Mouse (Mus musculus): ENCODE data around the gene Alox12b. TPM values are rescaled to one million over a fixed set of nuclear protein-coding genes. Genes with fewer than 3 reads are reported as not detected.
A peak's percentile ranks its signal among the peaks of the same experiment; 100 is the strongest.

The Alox12b gene
- not detected for total RNA-seq (2021)
- long read RNA-seq, experiment 1 = 0 reads
- long read RNA-seq, experiment 2 = 0 reads

DNA sequence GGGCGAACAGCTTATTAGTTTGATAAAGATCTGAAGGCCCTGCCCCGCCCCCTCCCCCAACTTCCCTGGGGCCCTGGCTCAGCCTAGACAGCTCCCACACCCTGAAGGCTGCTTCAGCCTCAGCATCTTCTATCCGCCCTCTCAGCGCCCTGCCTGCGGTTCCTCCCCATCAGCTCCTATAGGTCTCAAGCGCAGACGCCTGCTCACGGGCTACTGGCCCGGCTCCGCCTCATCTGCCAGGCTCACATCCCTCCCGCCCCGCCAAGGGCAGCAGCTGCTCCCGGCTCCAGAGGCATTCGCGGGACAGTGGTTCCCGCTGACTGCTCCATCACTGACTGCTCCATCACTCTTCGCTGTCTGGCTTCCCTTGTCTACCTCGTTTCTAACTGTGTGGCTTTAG, at the start of gene Alox12b:
Gene Alox12b, plus strand, starts transcription at position 190 of the 400 bp plus-strand sequence.
- DNase-seq = no peak

DNA sequence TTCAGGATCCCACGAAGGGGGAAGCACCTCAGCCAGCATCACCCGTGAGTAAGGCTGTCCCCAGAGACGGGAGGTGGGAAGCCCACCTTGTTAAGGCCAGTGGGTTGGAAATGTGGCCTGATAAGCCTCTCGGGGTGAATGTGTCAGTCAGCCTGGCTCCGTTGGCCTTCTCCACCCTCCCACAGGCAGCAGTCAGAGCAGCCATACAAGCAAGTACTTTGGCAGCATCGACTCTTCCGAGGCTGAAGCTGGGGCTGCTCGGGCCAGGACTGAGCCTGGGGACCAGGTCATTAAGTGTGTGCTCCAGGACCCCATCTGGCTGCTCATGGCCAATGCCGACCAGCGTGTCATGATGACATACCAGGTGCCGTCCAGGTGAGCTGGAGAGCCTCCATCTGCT, 49.1 kb upstream of the Alox12b start:
- DNase-seq = peak in 1 of 2 experiments; percentile 22

GRCm38 (mm10) chr11:69108223-69108622, 48.6 kb upstream of the Alox12b start:
- no peak for DNase-seq

DNA sequence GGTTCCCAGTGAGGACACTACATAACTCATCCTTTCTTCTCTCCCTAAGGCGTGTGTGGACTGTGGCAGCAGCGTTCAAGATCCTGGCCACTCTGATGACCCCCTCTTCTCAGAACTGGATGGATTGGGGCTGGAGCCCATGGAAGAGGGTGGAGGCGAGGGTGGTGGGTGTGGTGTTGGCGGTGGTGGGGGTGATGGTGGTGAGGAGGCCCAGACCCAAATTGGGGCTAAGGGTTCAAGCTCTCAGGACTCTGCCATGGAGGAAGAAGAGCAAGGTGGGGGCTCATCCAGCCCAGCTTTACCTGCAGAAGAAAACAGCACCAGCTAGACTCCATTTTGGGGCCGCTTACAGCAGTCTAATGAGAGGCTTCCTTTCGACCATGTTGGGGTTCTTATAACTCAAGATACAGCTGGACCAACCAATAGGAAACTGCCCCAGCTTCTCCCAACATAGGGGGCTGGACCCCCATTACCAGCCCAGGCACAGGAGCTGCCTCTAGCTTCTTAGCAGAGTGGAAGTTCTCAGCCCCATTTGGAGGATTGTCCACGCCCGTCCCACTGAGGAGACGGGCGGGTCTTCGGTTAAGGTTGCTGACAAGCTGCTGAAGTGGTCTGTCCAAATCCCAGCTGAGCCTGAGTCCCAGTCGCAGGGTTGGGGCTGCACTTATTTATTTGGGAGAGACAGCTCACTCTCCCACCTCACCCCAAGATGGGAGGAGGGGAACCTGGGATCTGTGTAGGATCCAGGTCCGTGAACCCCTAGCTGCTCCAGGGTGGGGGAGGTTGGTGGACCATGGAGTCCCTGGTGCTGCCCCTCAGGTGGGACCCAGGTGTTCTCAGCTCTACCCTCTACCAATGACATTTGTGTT, 47.5 kb upstream of the Alox12b start:
- peak in 1 of 2 experiments; percentile 30 for DNase-seq

DNA sequence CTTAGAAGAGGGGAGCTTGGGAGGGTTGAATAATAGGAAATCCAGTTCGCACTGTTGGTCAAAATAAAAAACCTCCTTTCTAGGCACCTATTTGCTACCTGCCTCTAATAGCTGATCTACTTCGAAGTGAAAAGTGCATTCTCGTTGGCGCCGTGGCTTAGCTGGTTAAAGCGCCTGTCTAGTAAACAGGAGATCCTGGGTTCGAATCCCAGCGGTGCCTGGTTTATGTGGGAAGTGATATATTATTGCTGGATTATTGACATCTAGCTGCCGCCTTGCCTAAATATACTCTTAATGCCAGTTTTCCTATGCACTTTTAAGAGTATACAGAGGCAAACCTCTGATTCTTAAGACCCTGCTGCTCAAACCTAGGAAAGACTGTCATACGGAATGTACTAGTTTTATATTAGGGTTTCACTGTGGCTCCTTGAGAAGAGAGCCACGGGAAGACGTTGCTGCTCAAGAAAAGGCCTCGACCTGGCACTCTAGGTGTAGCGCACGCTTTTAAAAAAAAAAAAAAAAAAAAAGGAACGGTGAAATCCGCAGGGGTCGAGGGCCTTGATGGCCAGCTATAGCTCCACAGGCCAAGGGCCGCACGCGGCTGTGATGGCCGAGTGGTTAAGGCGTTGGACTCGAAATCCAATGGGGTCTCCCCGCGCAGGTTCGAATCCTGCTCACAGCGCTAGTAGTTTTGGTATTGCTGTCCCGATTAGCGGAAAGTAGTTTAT, 46.3 kb upstream of the Alox12b start:
- DNase-seq = peak; percentile 91 to 97

- peak; percentile 4 to 20 for DNase-seq
Measured at GRCm38 (mm10) chr11:69111051-69111810, 45.6 kb upstream of the Alox12b start.

DNA sequence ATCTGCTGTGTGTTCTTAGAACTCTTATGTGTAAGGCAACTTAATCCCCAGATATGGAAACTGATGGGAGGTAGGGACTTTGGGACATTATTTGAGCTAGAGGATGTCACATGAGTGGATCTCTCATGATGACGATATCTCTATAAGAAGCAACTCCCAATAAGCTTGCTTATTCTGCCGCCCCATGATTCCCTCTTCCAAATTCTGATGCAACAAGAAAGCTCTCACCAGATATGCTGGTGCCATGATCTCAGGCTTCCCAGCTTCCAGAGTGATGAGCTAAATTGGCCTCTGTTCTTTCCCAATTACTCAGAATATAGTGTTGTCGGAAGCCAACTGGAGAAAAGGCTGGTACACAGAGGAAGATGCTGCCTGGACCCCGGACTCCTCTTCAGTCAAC, 44.9 kb upstream of the Alox12b start:
- DNase-seq = peak; percentile 12 to 17

- no peak for DNase-seq
Measured at GRCm38 (mm10) chr11:69114018-69114417, 42.8 kb upstream of the Alox12b start.

- DNase-seq = no peak
Measured at GRCm38 (mm10) chr11:69114621-69115020, 42.2 kb upstream of the Alox12b start.

DNA sequence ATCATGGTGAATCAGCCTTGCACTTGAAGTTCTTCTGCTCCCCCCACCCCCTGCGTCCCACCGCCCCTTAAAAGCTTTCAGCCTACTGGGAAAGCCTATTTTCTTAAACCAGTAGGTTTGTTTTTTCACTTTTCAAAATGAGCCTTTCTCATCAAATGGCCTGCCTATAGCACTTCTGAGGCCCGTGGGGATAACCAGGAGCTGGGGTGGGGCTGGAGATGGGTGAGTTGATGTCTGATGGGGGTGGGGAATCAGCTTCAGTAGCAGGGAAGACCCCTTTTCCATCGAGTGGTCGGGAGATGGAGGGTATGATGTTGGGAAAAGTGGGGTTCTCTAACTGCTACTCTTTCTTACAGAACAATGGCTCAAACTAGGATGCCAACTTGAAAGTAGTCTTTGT, 39.9 kb upstream of the Alox12b start:
- no peak for DNase-seq

- peak; percentile 76 to 80 for DNase-seq
Measured at GRCm38 (mm10) chr11:69117737-69118695, 38.8 kb upstream of the Alox12b start.

DNA sequence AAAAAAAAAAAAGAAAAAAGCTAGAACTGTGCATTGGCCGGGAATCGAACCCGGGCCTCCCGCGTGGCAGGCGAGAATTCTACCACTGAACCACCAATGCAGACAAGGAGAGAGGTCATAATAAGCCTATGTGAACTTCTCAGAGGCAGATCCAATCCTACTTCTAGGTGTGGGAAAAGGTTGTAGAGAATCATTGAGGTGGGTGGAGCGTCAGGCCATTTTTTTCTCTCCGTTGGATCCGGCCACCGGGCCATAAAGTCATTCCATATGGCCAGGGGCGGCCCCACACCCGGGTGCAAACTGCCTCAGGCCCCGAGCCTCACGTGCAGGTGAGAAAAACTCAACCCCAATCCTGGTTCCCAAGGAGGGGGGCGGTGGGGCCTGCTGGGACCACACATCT, 38.0 kb upstream of the Alox12b start:
- peak; percentile 91 to 99 for DNase-seq

DNA sequence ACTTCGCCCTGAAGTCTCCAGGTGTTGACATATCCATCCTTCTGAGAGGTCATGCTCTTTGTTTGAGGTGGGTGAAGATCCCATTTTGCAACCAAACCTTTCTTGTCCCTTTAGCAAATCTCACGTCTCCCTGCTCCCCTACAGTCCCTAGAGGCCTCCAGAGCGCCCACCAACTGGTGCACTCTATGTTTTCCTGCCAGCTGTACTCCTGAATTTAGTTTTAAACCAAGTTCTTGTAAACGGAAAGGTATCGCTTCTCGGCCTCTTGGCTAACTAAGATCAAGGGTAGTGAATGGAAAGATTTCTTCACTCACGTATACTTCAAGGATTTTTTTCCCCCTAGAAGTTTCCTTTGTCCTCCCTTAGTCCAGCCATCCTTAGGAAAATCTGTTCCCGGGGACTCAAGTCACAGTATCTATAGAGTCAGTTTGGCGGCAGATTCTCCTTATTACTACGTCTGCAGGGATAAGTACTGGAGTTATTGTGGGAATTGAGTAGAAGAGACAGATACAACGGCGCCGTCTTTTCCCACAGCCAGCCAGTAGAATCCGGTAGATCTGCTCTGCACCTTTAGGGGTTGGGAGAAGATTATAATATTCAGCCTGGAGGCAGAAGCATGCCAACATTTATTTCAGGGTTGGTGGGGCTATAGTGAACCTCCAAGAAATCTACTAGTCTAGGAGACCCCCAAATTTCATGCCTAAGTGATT, 37.2 kb upstream of the Alox12b start:
- DNase-seq = no peak

GRCm38 (mm10) chr11:69120221-69121000, 36.4 kb upstream of the Alox12b start, which contains the start of gene Hes7:
Gene Hes7 (plus strand): TSS chr11:69120404.
- DNase-seq = peak; percentile 30 to 34

GRCm38 (mm10) chr11:69121001-69121740, 35.6 kb upstream of the Alox12b start:
- DNase-seq = peak; percentile 53 to 69

- no peak for DNase-seq
Measured at GRCm38 (mm10) chr11:69121741-69122335, 35.0 kb upstream of the Alox12b start.

- peak; percentile 92 to 94 for DNase-seq
Measured at GRCm38 (mm10) chr11:69122336-69122951, 34.3 kb upstream of the Alox12b start, which contains the start of gene 9130213A22Rik. Gene 9130213A22Rik (minus strand): TSS chr11:69122589.

Measured in heart, adult 18-20 months (tissue).